Mouse (Mus musculus) telencephalon, adult 2 months (tissue): ENCODE results near the gene Gm20696.

Experiments
- DNase-seq: peaks from one replicate; pipeline ENCODE4 v3.0.0-alpha.2; 2011; ENCODE audit warnings: low read depth, low spot score

The Gm20696 gene

DNA sequence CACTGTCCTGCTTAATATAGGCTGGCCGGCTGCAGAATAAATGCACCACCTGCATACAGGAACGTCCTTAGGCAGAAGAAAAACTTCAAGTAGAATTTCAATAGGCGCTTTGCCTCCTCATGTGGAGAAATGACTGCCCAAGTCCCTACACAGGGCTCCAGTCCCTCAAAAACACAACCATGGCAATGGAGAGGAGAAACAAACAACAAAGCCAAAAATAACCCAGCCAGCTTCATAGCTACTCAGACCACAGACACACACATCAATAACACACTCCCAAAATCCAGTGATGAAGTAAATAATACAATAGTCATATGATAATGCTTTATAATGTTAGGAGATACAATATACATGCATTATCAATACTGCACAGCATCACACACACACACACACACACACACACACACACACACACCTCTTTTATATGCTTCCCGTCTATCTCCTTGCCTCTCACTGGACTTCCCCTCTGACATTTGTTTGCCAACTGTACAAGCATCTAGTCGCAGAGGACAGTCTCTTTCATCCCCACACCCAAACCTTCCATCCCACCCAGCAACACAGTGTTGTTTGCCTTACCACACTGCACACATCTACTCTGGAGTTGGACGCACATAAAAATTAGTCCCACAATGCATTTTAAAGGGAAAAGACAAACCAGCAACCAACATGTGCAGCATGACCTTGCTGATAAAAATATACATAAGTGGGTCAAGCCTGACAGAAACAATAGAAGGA, 306.7 kb downstream of the Gm20696 start:
- no peak for DNase-seq

- no peak for DNase-seq
Observed at GRCm38 (mm10) chr6:99359036-99359698, 307.4 kb downstream of the Gm20696 start.

GRCm38 (mm10) chr6:99357931-99358330, 308.7 kb downstream of the Gm20696 start:
- DNase-seq: no peak

DNA sequence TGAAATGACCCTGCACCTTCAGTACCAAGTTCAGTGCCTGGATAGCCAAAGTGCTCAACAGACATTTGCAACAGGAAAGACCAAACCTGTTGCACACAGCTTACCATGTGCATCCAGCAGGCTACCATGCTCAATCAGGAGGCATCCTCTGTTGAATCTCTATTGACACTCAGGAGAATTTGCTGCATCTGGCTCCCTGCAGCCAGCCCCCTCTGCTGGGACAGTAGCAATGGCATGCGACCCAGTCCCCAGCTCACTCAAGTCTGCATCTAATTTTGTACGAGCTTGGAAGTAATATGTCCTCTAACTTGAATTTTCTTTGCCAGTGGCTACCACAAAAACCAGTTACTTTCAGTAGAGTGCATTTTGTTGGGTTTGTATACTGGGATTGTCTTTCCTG, 312.3 kb downstream of the Gm20696 start:
- DNase-seq: no peak

- no peak for DNase-seq
Observed at GRCm38 (mm10) chr6:99353441-99353840, 313.2 kb downstream of the Gm20696 start.

GRCm38 (mm10) chr6:99350566-99350965, 316.0 kb downstream of the Gm20696 start:
- no peak for DNase-seq

GRCm38 (mm10) chr6:99350156-99350555, 316.4 kb downstream of the Gm20696 start:
- DNase-seq: no peak

GRCm38 (mm10) chr6:99347836-99348235, 318.8 kb downstream of the Gm20696 start:
- no peak for DNase-seq

DNA sequence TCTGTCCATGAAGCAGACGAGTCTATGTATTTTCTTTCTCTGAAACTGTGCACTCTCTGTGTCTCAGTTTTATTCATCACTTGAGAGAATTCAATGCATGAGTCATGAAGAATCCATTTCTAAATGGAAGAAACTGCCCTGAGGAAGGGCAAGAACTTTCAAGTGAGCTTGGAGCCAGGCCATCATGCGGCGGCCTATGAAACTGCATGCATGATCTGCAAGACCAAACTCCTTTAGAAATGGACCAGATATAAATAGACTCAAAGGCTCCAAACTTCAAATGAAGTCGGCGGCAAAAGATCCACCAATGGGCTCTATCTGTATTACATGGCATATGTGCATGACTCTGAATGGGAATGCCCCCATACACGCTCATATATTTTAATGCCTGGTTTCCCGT, 321.6 kb downstream of the Gm20696 start:
- no peak for DNase-seq

- no peak for DNase-seq
Observed at GRCm38 (mm10) chr6:99344357-99344756, 322.2 kb downstream of the Gm20696 start.

DNA sequence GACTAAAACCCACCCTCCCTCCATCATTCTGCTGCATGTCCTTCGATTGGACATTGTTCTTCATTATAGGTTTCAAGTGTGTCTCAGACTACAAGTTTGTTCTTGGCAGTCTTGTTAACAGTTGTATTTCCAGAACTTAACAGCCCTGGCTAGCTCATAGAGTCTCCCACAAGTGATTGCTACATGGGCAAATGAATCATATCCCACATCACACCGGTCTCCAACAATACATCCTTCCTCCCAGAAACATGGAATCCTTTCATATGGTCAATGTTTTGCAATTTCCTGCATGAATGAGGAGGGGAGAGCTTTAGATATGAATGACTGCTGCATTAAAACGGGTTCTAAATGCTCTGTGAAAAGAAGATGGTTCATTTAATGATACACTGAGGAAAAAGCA, 322.8 kb downstream of the Gm20696 start:
- no peak for DNase-seq

DNA sequence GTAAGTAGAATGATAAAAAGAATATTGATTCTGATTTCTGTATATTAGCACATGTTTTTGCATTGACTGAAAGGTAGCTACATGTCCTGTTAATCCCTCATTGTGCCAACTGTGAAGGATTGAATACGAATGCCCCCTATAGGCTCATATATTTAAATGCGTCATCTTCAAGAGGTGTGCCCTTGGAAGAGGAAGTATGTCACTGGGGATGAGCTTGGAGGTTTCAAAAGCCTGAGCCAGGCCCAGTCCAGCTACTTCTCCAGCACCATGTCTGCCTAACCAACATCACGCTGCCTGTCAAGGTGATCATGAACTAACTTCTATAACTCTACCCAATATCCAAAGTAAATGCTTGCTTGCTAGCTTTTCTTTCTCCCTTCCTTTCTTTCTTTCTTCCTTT, 324.2 kb downstream of the Gm20696 start:
- DNase-seq: no peak

DNA sequence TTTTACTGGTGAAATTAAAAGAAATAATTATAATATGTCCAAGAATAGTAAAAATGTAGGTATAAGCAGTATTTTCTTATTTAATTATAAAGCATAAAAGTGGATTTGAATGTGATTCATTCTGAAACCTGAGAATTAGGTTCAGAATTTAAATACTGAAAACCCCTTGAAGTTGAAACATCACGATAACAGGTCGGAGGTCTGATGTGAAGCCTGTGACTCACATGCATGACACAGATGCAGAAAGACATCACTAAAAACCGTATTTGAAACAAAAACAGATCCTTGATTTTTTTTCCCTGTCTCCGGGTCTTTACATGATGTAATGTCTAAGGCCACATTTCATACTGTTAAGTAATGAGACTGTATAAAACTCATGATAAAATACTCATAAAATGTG, 325.7 kb downstream of the Gm20696 start:
- no peak for DNase-seq

GRCm38 (mm10) chr6:99339986-99340721, 326.4 kb downstream of the Gm20696 start:
- no peak for DNase-seq

DNA sequence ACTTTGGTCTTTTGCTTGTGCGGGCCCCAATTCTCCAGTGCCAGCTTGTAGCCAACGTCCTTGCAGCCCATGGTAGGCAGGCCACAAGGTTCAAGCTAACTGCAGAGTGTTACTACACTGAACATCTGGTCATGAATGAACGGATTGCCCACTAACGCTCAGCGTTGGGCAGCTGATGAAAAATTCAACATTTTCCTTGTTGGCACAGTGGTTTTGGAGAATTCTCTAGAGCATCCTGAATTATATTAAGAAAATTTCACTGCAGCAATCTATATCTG, 327.3 kb downstream of the Gm20696 start:
- DNase-seq: no peak

DNA sequence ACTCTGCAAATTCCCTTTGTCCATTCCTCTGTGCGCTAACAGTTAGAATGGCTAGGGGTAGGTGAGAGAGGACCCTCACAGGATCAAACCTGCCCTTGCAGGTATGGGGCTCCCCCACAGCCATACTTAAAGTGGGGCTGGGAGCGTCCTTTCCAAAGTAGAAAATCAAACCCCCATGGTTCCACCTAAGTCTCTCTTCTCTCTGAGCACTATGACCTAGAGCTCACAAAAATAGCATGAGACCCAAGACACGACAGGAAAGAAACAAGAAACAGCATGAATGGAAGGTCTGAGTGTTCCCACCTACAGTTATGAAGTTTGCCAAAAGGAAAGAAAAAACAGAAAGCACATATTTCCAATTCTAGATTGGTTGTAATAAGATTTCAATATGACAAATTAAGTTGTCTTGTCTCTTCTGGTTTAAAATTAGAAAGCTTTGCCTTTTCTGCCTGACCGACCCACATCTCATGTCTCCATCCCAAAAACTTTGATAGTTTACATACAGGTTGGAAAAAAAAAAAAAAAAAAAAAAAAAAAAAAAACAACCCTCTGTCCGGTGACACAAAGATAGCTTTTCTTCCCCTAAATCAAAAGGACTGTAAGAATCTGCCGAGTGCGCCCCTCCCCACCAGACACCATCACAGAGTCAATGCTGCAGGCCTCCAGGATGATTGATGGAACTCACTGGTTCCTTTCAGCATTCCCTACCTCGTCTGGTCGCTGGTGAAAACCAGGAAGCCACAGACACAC, 327.8 kb downstream of the Gm20696 start:
- no peak for DNase-seq

GRCm38 (mm10) chr6:99338174-99338573, 328.4 kb downstream of the Gm20696 start:
- DNase-seq: no peak

DNA sequence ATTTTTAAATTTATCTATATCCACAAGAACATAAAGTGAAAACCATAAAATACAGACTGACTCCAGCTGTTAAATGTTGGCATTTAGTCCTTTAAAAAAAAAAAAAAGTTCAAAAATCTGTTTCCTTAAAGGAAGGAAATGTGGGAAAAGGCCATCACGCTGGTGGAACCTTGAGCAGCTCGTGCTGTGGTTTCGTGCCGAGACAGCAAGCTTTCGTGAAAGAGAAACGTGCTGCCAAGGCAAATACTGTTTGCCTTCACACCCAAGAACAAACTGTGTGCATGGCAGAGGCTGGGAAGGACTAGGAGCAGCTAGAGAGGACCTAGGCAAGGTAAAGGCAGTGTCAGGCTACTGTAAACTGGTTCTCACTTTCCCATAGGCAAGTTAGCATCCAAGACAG, 329.0 kb downstream of the Gm20696 start:
- no peak for DNase-seq

DNA sequence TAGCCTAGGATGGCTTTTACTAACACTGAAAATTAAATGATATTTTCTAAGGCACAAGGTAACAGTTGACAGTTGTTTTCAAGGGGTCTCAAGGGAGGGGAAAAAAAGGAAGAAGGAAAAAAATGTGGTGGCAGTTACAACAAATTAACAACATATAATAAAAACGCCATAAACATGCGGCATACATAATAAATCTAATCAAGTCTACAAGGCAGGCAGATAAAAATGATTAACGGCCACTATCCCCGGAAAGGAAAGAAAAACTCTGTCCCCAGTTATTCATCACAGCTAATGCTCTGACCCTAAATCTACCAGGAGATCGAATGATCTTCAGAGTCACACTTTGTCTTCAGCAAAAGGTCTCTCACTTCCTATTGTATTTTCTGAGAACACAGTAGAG, 330.4 kb downstream of the Gm20696 start:
- DNase-seq: no peak

GRCm38 (mm10) chr6:99335174-99335830, 331.3 kb downstream of the Gm20696 start:
- DNase-seq: no peak

- no peak for DNase-seq
Observed at GRCm38 (mm10) chr6:99334255-99334654, 332.3 kb downstream of the Gm20696 start.

- no peak for DNase-seq
Observed at GRCm38 (mm10) chr6:99333127-99333526, 333.5 kb downstream of the Gm20696 start.
